Mouse (Mus musculus) lung, embryonic 14.5 days (tissue): Measurements from ENCODE around the gene Amotl2. TPM values are rescaled to one million over a fixed set of nuclear protein-coding genes. Genes with fewer than 3 reads are reported as not detected.
A peak's percentile ranks its signal among the peaks of the same experiment; 100 is the strongest.

Experiments used
- ATAC-seq: fragments of 200-750 bp; cut with Nextera tagmentation; 2 replicates; pipeline ENCODE4 v1.8.0; 2017; ENCODE audit warnings: mild to moderate bottlenecking, moderate TSS enrichment, moderate library complexity; ENCODE audit not compliant: insufficient read depth
- DNase-seq: peaks from one replicate; pipeline ENCODE4 v3.0.0-alpha.2; 2015
- H3K27ac ChIP-seq: fragments of 300-500 bp; sonication (generic); 2 replicates; pipeline ENCODE4 v1.5.1; 2014; ENCODE audit warnings: low read depth, mild to moderate bottlenecking, moderate library complexity
- H3K27me3 ChIP-seq: fragments of 300-500 bp; sonication (generic); 2 replicates; pipeline ENCODE4 v1.6.1; 2014; ENCODE audit warnings: low read length, control low read depth; ENCODE audit not compliant: insufficient read depth
- H3K36me3 ChIP-seq: fragments of 300-500 bp; sonication (generic); 2 replicates; pipeline ENCODE4 v1.6.1; 2014; ENCODE audit warnings: control low read depth; ENCODE audit not compliant: insufficient read depth
- H3K4me1 ChIP-seq: fragments of 300-500 bp; sonication (generic); 2 replicates; pipeline ENCODE4 v1.6.1; 2014; ENCODE audit warnings: antibody characterized with exemption, control low read depth; ENCODE audit not compliant: insufficient read depth
- H3K4me2 ChIP-seq: fragments of 300-500 bp; sonication (generic); 2 replicates; pipeline ENCODE4 v1.6.1; 2014; ENCODE audit warnings: mild to moderate bottlenecking
- H3K4me3 ChIP-seq: fragments of 300-500 bp; sonication (generic); 2 replicates; pipeline ENCODE4 v1.5.1; 2014; ENCODE audit warnings: low read depth, low read length
- H3K9ac ChIP-seq: fragments of 300-500 bp; sonication (generic); 2 replicates; pipeline ENCODE4 v1.6.1; 2014
- H3K9me3 ChIP-seq: fragments of 300-500 bp; sonication (generic); 2 replicates; pipeline ENCODE4 v1.6.1; 2016; ENCODE audit warnings: low read depth, low read length, control low read depth
- CTCF ChIP-seq: IDR thresholded peaks from 2 replicates; pipeline ENCODE4 v1.5.1; 2016; ENCODE audit warnings: antibody characterized with exemption, low read depth
- WGBS: fragments of 180-500 bp; shearing (Covaris S2); extraction: QIAGEN DNeasy Blood & Tissue Kit; methylation state at CpG from one replicate; pipeline ENCODE4 v1.1.7; 2014; 5-methylcytosine and 5-hydroxymethylcytosine counted together
- polyA plus RNA-seq: library from polyadenylated mRNA; unstranded; fragments of >200 nt; fragmentation: Nextera tagmentation; extraction: Ambion mirVana; gene quantifications from 2 replicates; pipeline ENCODE4 v1.2.1, GENCODE M21; 2014

Amotl2 gene
- polyA plus RNA-seq, 1 experiment from 2014 or later: 49.4 TPM

- no peak for TF ChIP-seq CTCF
- ATAC-seq (0 out of 2 replicates have a peak, but pooled peaks have one; percentile 30), DNase-seq (no peak)
- Histone ChIP-seq H3K27ac (no peak overlapping the region), H3K27me3 (no peaks in the 10 kb centered on the region), H3K9me3 (no peaks in the 10 kb centered on the region), H3K36me3 (no peaks in the 10 kb centered on the region), H3K4me3 (no peak overlapping the region), H3K4me1 (peaks cover 14% of the 10 kb centered on the region; the same call in 1 of the 2 replicates), H3K4me2 (peak overlapping the region; percentile 35; the same call in 1 of the 2 replicates), H3K9ac (no peak overlapping the region)
- WGBS: 32% methylated on average over 21 of the region's 21 CpGs
These were observed 54.9 kb downstream of the Amotl2 start for GRCm38 (mm10) chr9:102771308-102771895.

GRCm38 (mm10) chr9:102777631-102778591, 61.4 kb downstream of the Amotl2 start:
- Histone ChIP-seq H3K9me3 (no peaks in the 10 kb centered on the region), H3K4me3 (no peak overlapping the region), H3K4me2 (peak overlapping the region; percentile 32), H3K27me3 (no peaks in the 10 kb centered on the region), H3K27ac (peak overlapping the region; percentile 56), H3K36me3 (no peaks in the 10 kb centered on the region), H3K9ac (no peak overlapping the region; the same call in 1 of the 2 replicates), H3K4me1 (peaks cover 30% of the 10 kb centered on the region)
- DNase-seq (peak; percentile 78), ATAC-seq (peak; percentile 71)
- no peak for TF ChIP-seq CTCF
- 33% methylated on average over 18 of the region's 18 CpGs for WGBS

GRCm38 (mm10) chr9:102779493-102779892, 63.0 kb downstream of the Amotl2 start:
- ATAC-seq: peak; percentile 86
- H3K4me2 ChIP-seq: peak overlapping the region; percentile 23; the same call in 1 of the 2 replicates
- WGBS: 6% methylated on average over 15 of the region's 15 CpGs
- no peak overlapping the region for H3K4me3 ChIP-seq
- H3K27ac ChIP-seq: peak overlapping the region; percentile 56
- H3K9ac ChIP-seq: no peak overlapping the region
- peak; percentile 97 for TF ChIP-seq CTCF
- H3K4me1 ChIP-seq: peaks cover 38% of the 10 kb centered on the region
- H3K9me3 ChIP-seq: no peaks in the 10 kb centered on the region
- H3K27me3 ChIP-seq: no peaks in the 10 kb centered on the region
- no peaks in the 10 kb centered on the region for H3K36me3 ChIP-seq
- peak; percentile 93 for DNase-seq

Other genes with a start within 250 kb of the Amotl2 start
- 0.30 and 0.32 TPM in 2 replicates for gene Ky, start 210.9 kb upstream of the Amotl2 start, polyA plus RNA-seq
- 166 and 188 TPM in 2 replicates for gene Anapc13, start 90.4 kb upstream of the Amotl2 start, polyA plus RNA-seq
- gene Cep63, start 90.1 kb upstream of the Amotl2 start, polyA plus RNA-seq: 44.2 and 47.5 TPM in 2 replicates
- gene Ryk, start 118.2 kb downstream of the Amotl2 start, polyA plus RNA-seq: 33.4 and 35.1 TPM in 2 replicates